Mouse (Mus musculus) thymus, postnatal 4 days (tissue): ENCODE measurements at regions not wholly inside any gene's neighbourhood (a gene's known extent, or its start where the extent isn't known, plus 50 kb on each side); places are given as distances from the start of the nearest gene placed in this dataset.

Experiments
- DNase-seq: peaks from one replicate; pipeline ENCODE4 v3.0.0; 2021

DNA sequence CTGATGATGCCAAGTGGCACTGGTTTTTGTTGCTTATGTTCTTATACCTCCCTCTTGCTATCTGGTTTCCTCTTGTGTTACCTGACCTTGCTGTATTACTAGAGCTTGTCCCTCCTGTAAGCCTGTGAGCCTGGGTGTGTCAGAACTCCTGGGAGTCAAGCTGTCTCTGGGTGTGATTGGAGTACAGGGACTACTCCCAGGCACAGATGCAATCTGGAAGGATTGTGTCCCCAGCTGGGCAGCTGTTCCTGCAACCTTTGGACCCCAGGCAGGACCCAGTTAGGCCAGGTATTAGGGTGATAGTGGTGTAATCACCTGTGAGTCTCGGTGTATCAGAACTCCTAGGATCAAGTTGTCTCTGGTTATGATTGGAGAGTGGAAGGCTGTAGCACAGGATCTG, 97.4 kb upstream of the Dock11 start:
- DNase-seq, result no peak

DNA sequence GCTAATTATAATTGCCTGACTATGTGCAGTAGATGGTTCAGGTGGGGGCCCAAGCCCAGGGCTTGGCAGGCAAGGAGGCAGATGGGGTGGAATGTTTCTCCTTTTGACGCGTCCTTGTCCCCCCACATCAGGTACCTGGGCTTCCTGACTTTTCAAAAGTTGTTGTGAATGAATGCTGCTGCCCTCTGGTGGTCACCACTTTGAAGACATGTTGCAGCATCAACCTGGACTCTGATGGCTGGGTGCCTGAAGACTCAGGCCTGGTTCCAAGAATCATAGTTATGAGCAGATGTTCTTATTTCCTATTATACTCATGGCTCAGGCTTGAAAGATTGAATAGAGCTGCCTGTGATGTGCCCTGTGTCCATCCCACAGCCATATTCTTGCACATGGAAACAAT, 75.4 kb upstream of the Dock11 start:
- peak; percentile 61 for DNase-seq

DNA sequence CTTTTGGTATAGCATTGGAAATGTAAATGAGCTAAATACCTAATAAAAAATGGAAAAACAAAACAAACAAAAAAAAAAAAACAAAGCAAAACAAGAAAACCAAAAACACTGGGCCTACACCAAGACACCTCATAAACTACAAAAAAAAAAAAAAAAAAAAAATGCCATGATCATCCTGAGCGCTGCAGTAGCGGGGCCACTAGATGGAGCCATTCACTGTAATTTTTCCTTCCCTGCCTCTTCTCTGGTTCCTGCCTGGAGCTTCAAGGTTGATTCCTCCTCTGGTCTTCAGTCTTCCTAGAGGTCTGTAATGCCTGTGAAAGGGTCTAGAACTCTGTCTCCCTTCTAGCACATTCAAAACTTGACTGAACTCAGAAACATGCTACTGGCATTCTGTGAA, 54.2 kb upstream of the Dock11 start:
- peak; percentile 31 for DNase-seq

DNA sequence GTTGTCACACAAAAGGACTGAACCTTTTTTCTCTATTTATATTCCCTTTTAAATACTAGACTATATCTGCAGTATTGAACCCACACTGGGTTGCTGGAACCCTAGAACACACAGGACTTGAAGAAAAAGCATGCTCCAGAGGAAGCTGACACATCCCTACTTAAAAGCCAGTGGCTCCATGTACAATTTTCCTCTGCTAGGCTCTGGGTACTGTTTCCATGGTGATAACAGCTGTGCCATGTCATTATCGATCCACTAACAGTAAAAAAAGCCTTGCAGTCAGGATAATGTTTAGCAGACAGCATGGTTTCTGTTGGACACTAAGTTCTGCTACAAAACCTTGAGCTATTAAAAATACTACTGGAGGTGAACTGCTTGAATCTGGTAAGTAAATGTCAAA, 50.6 kb upstream of the Dock11 start:
- DNase-seq, result no peak
